Mouse (Mus musculus): ENCODE data around the gene Gipc2. TPM values are rescaled to one million over a fixed set of nuclear protein-coding genes. Genes with fewer than 3 reads are reported as not detected.

Gipc2 gene
- polyA plus RNA-seq, 1 experiment from 2014 or later, result 74.1 TPM

DNA sequence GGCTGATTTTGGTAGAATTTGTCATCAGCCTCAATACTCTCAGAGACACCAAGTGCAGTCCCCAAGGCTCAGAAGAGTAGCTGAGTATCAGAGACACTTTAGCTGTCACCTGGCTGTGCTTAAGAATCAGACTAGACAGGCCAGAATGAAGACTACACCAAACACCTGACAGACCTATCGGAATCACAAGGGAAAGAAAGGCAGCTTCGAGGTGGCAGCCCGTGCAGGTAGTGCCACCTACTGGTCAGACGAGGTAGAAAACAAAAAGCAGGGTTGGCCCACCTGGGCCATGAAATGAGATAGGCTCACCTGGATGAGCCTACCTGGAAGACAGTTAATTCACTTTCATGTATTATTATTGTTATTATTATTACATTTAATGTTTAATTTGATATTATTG is 76.9 kb downstream of the Gipc2 start:
- no peak overlapping the region for H3K4me3 ChIP-seq (replicated peaks; ENCODE audit: low read depth, low read length)
- no peak overlapping the region for H3K27ac ChIP-seq
- H3K4me2 ChIP-seq (ENCODE audit: low read length), result no peak overlapping the region
- ATAC-seq (replicated peaks; ENCODE audit: low FRiP score, low read depth) (peak; percentile 65; the same call in 1 of the 2 replicates), DNase-seq (ENCODE audit: low spot score) (peak; percentile 68)
- H3K9me3 ChIP-seq (replicated peaks; ENCODE audit: low read length), result no peaks in the 10 kb centered on the region
- no peaks in the 10 kb centered on the region for H3K4me1 ChIP-seq (replicated peaks; ENCODE audit: insufficient read depth, low read length)
- no peaks in the 10 kb centered on the region for H3K27me3 ChIP-seq (ENCODE audit: insufficient read depth, low read length)
- H3K36me3 ChIP-seq (ENCODE audit: insufficient read depth, low read length), result no peaks in the 10 kb centered on the region
- WGBS, result 4% methylated on average over 4 of the region's 4 CpGs
- peak; percentile 91 for TF ChIP-seq CTCF (IDR thresholded peaks at IDR 0.05; ENCODE audit: low read depth)
- H3K9ac ChIP-seq (ENCODE audit: low read depth, low read length), result no peak overlapping the region

DNA sequence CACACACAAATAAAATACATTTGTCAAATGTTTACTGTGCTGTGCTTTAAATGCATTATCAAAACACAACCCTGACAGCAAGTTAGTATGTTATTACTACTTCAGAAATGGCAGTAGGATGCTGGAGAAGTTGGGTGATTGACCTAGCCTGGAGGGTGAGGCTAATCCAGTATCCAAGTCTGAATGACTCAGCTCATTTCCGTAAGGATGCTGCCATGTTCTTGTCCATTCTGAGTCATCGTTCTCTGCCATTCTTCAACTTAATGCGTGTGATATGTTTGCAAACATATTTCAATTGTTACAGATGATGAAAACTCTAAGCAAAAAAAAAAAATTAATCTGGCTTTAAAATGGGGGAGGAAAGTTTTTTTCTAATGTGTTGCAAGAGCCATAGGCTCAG is 84.6 kb downstream of the Gipc2 start:
- H3K4me2 ChIP-seq (ENCODE audit: low read length), result no peak overlapping the region
- H3K4me1 ChIP-seq (replicated peaks; ENCODE audit: insufficient read depth, low read length), result no peaks in the 10 kb centered on the region
- H3K27me3 ChIP-seq (ENCODE audit: insufficient read depth, low read length), result no peaks in the 10 kb centered on the region
- H3K36me3 ChIP-seq (ENCODE audit: insufficient read depth, low read length), result no peaks in the 10 kb centered on the region
- WGBS, result 85% methylated on average over 3 of the region's 3 CpGs
- ATAC-seq (replicated peaks; ENCODE audit: low FRiP score, low read depth) (no peak), DNase-seq (ENCODE audit: low spot score) (no peak)
- H3K9ac ChIP-seq (ENCODE audit: low read depth, low read length), result no peak overlapping the region
- H3K27ac ChIP-seq, result no peak overlapping the region
- no peaks in the 10 kb centered on the region for H3K9me3 ChIP-seq (replicated peaks; ENCODE audit: low read length)
- no peak for TF ChIP-seq CTCF (IDR thresholded peaks at IDR 0.05; ENCODE audit: low read depth)
- H3K4me3 ChIP-seq (replicated peaks; ENCODE audit: low read depth, low read length), result no peak overlapping the region

DNA sequence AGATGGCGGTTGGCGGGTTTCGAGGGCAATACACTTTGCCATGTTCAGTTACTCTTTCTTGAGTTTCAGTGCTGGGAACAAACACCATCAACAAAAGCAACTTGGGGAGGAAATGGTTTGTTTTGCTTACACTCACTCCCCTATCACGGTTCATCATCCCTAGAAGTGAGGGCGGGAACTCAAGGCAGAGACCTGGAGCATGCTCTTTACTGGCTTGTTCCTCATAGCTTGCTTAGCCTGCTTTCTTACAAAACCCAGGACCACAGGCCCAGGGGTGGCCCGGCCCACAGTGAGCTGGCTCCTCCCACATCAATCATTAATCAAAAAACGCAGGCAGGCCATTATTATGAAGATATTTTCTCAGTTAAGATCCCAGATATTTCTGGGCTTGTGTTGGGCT is 89.9 kb downstream of the Gipc2 start:
- TF ChIP-seq CTCF (IDR thresholded peaks at IDR 0.05; ENCODE audit: low read depth), result no peak
- DNase-seq (ENCODE audit: low spot score) (peak; percentile 64), ATAC-seq (replicated peaks; ENCODE audit: low FRiP score, low read depth) (peak; percentile 79)
- Histone ChIP-seq H3K4me1 (replicated peaks; ENCODE audit: insufficient read depth, low read length) (no peaks in the 10 kb centered on the region), H3K36me3 (ENCODE audit: insufficient read depth, low read length) (no peaks in the 10 kb centered on the region), H3K4me3 (replicated peaks; ENCODE audit: low read depth, low read length) (no peak overlapping the region), H3K27ac (peak overlapping the region; percentile 66), H3K9me3 (replicated peaks; ENCODE audit: low read length) (no peaks in the 10 kb centered on the region), H3K4me2 (ENCODE audit: low read length) (peak overlapping the region; percentile 30; the same call in 1 of the 2 replicates), H3K27me3 (ENCODE audit: insufficient read depth, low read length) (no peaks in the 10 kb centered on the region), H3K9ac (ENCODE audit: low read depth, low read length) (no peak overlapping the region)
- WGBS, result 27% methylated on average over 7 of the region's 7 CpGs

DNA sequence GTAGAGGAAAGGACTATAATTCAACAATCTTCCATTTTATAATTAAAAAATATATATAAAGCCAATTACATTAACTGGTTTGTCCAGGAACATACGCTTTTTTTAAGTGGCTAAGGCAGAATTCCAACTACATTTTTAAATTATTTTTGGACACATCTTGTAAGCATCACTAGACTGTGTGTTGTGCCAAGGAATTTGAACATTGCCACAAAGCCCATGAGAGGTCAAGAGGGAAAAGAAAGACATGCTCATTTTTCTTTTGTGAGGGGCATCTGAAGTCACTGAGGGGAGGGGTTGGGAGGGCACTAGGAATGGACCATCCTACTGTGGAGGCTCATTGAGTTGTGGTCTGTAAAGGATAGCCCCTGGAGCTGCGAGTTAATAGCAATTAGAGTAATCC is 97.0 kb downstream of the Gipc2 start:
- ATAC-seq (replicated peaks; ENCODE audit: low FRiP score, low read depth), result no peak
- H3K27me3 ChIP-seq (ENCODE audit: insufficient read depth, low read length), result no peaks in the 10 kb centered on the region
- H3K27ac ChIP-seq, result no peak overlapping the region
- H3K36me3 ChIP-seq (ENCODE audit: insufficient read depth, low read length), result no peaks in the 10 kb centered on the region
- H3K4me2 ChIP-seq (ENCODE audit: low read length), result no peak overlapping the region
- 66% methylated on average over 2 of the region's 2 CpGs for WGBS
- no peak overlapping the region for H3K9ac ChIP-seq (ENCODE audit: low read depth, low read length)
- no peaks in the 10 kb centered on the region for H3K4me1 ChIP-seq (replicated peaks; ENCODE audit: insufficient read depth, low read length)
- no peak for TF ChIP-seq CTCF (IDR thresholded peaks at IDR 0.05; ENCODE audit: low read depth)
- DNase-seq (ENCODE audit: low spot score), result no peak
- no peaks in the 10 kb centered on the region for H3K9me3 ChIP-seq (replicated peaks; ENCODE audit: low read length)
- H3K4me3 ChIP-seq (replicated peaks; ENCODE audit: low read depth, low read length), result no peak overlapping the region

DNA sequence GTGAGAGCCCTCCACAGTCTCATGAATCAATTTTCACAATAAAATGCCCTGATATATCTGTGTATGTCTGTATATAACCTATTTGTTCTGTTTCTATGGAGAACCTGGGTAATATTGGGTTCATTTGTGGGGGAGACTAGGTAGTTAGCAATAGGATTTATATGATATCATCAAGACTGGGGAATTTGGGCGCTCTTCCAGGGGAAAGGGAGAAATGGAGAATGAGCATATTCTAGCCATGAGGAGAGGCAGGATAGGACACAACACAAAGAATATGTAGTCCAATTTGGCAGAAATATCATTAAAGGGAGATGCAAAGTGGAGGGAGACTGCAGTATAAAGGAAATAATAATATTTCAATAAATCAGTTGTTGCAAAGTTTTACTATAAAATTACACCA is 97.7 kb downstream of the Gipc2 start:
- Histone ChIP-seq H3K9ac (ENCODE audit: low read depth, low read length) (no peak overlapping the region), H3K9me3 (replicated peaks; ENCODE audit: low read length) (no peaks in the 10 kb centered on the region), H3K27me3 (ENCODE audit: insufficient read depth, low read length) (no peaks in the 10 kb centered on the region), H3K4me2 (ENCODE audit: low read length) (no peak overlapping the region), H3K4me3 (replicated peaks; ENCODE audit: low read depth, low read length) (no peak overlapping the region), H3K4me1 (replicated peaks; ENCODE audit: insufficient read depth, low read length) (no peaks in the 10 kb centered on the region), H3K27ac (no peak overlapping the region), H3K36me3 (ENCODE audit: insufficient read depth, low read length) (no peaks in the 10 kb centered on the region)
- ATAC-seq (replicated peaks; ENCODE audit: low FRiP score, low read depth) (no peak), DNase-seq (ENCODE audit: low spot score) (no peak)
- 81% methylated on average over 1 of the region's 1 CpGs for WGBS
- TF ChIP-seq CTCF (IDR thresholded peaks at IDR 0.05; ENCODE audit: low read depth), result no peak

DNA sequence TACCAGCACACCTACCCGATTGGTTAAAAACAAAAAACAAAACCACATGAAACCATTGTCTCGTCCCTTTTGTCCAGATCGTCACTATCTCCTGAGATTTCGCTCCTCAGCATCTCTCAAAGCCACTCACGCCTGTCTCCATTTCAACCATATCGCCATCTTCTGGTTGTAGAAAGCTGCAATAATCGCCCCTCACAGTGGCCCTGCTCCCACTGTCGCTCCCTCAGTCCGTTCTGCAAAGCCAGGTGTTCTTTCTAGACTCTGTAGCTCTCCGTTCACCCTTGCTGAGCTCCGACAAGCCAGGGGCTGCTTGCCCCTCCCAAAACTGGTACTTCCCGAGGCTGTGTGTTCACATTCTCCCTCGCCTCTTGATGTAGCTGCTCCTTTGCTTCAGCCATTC is 99.3 kb downstream of the Gipc2 start:
- Histone ChIP-seq H3K4me3 (replicated peaks; ENCODE audit: low read depth, low read length) (no peak overlapping the region), H3K9ac (ENCODE audit: low read depth, low read length) (no peak overlapping the region), H3K36me3 (ENCODE audit: insufficient read depth, low read length) (no peaks in the 10 kb centered on the region), H3K4me2 (ENCODE audit: low read length) (peak overlapping the region; percentile 34), H3K4me1 (replicated peaks; ENCODE audit: insufficient read depth, low read length) (no peaks in the 10 kb centered on the region), H3K27me3 (ENCODE audit: insufficient read depth, low read length) (no peaks in the 10 kb centered on the region), H3K9me3 (replicated peaks; ENCODE audit: low read length) (no peaks in the 10 kb centered on the region), H3K27ac (no peak overlapping the region)
- peak; percentile 37; the same call in 1 of the 2 replicates for ATAC-seq (replicated peaks; ENCODE audit: low FRiP score, low read depth)
- WGBS, result 26% methylated on average over 13 of the region's 13 CpGs
- peak; percentile 60 for DNase-seq (ENCODE audit: low spot score)
- TF ChIP-seq CTCF (IDR thresholded peaks at IDR 0.05; ENCODE audit: low read depth), result peak; percentile 59

DNA sequence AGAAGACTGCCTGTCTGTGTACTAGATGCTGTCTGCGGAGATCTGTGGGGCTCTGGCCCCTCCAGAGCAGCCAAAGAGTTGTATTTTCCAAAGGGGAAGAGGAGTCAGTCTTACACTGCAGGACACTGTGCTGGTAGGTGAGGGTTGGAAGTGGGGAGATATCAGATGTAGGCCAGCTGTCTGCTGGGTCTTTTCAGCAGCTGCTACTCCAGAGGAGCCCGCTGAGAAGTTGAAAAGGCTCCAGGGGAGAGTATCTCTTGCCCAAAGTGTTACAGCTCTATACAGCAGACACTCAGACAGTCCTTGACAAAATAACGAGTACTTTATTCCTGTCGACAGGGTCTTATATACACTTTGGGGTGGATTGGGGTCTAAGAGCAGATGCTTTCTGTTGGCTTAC is 100.2 kb downstream of the Gipc2 start:
- H3K27me3 ChIP-seq (ENCODE audit: insufficient read depth, low read length), result no peaks in the 10 kb centered on the region
- no peaks in the 10 kb centered on the region for H3K36me3 ChIP-seq (ENCODE audit: insufficient read depth, low read length)
- no peak overlapping the region for H3K9ac ChIP-seq (ENCODE audit: low read depth, low read length)
- no peak for TF ChIP-seq CTCF (IDR thresholded peaks at IDR 0.05; ENCODE audit: low read depth)
- ATAC-seq (replicated peaks; ENCODE audit: low FRiP score, low read depth) (no peak), DNase-seq (ENCODE audit: low spot score) (no peak)
- H3K9me3 ChIP-seq (replicated peaks; ENCODE audit: low read length), result no peaks in the 10 kb centered on the region
- no peak overlapping the region for H3K27ac ChIP-seq
- no peaks in the 10 kb centered on the region for H3K4me1 ChIP-seq (replicated peaks; ENCODE audit: insufficient read depth, low read length)
- no peak overlapping the region for H3K4me3 ChIP-seq (replicated peaks; ENCODE audit: low read depth, low read length)
- WGBS, result 76% methylated on average over 4 of the region's 4 CpGs
- no peak overlapping the region for H3K4me2 ChIP-seq (ENCODE audit: low read length)
